Mouse (Mus musculus) spleen, adult 18-20 months (tissue): Measurements from ENCODE around the gene Cib4.

ENCODE experiments used
- DNase-seq, 2 experiments: peaks; one replicate each; pipeline ENCODE4 v3.0.0; 2022; ENCODE audit warnings: mixed read lengths in 2 of 2

The Cib4 gene

GRCm38 (mm10) chr5:30568479-30568878 lies 22.8 kb upstream of the Cib4 start:
- no peak for DNase-seq

GRCm38 (mm10) chr5:30559986-30560493 lies 14.4 kb upstream of the Cib4 start:
- DNase-seq = no peak

GRCm38 (mm10) chr5:30559421-30559820 lies 13.8 kb upstream of the Cib4 start:
- no peak for DNase-seq

- no peak for DNase-seq
These were observed 10.6 kb upstream of the Cib4 start for GRCm38 (mm10) chr5:30556284-30556683.

- DNase-seq = no peak
These were observed 9.3 kb upstream of the Cib4 start for GRCm38 (mm10) chr5:30554981-30555380.

- no peak for DNase-seq
These were observed 8.3 kb upstream of the Cib4 start for GRCm38 (mm10) chr5:30553936-30554335.

- no peak for DNase-seq
These were observed 6.4 kb upstream of the Cib4 start for GRCm38 (mm10) chr5:30552006-30552405.

GRCm38 (mm10) chr5:30551022-30551638 lies 5.5 kb upstream of the Cib4 start:
- no peak for DNase-seq

- no peak for DNase-seq
These were observed 4.8 kb upstream of the Cib4 start for GRCm38 (mm10) chr5:30550334-30551021.

GRCm38 (mm10) chr5:30548681-30549080 lies 3.0 kb upstream of the Cib4 start:
- no peak for DNase-seq

- no peak for DNase-seq
These were observed 9.5 kb downstream of the Cib4 start for GRCm38 (mm10) chr5:30536051-30536570.

GRCm38 (mm10) chr5:30534637-30535036 lies 11.0 kb downstream of the Cib4 start:
- DNase-seq = no peak

GRCm38 (mm10) chr5:30528906-30529305 lies 16.7 kb downstream of the Cib4 start:
- no peak for DNase-seq

GRCm38 (mm10) chr5:30527129-30527528 lies 18.5 kb downstream of the Cib4 start:
- no peak for DNase-seq

- no peak for DNase-seq
These were observed 19.5 kb downstream of the Cib4 start for GRCm38 (mm10) chr5:30525920-30526836.

GRCm38 (mm10) chr5:30524213-30524612 lies 21.4 kb downstream of the Cib4 start:
- DNase-seq = no peak

- peak in 1 of 2 experiments; percentile 4 for DNase-seq
These were observed 22.5 kb downstream of the Cib4 start for GRCm38 (mm10) chr5:30523131-30523530.

- no peak for DNase-seq
These were observed 23.2 kb downstream of the Cib4 start for GRCm38 (mm10) chr5:30522406-30522805.

GRCm38 (mm10) chr5:30520214-30520732 lies 25.4 kb downstream of the Cib4 start:
- no peak for DNase-seq

GRCm38 (mm10) chr5:30519494-30519893 lies 26.1 kb downstream of the Cib4 start:
- no peak for DNase-seq

- no peak for DNase-seq
These were observed 27.1 kb downstream of the Cib4 start for GRCm38 (mm10) chr5:30518547-30518946.

- DNase-seq = no peak
These were observed 27.5 kb downstream of the Cib4 start for GRCm38 (mm10) chr5:30518108-30518507.

GRCm38 (mm10) chr5:30516376-30516775 lies 29.3 kb downstream of the Cib4 start:
- peak; percentile 19 to 54 for DNase-seq
